Mouse (Mus musculus) forebrain, embryonic 11.5 days (tissue): ENCODE results near the gene Gm8229. TPM values are rescaled to one million over a fixed set of nuclear protein-coding genes. Genes with fewer than 3 reads are reported as not detected.
"Not testable (repeated sequence)": the region's sequence is repeated elsewhere in the genome, so short reads cannot be mapped to it uniquely, and the experiment has no call there.

Experiments
- ATAC-seq: fragments of 200-750 bp; cut with Nextera tagmentation; replicated peaks from 2 replicates; pipeline ENCODE4 v1.8.0; 2017; ENCODE audit warnings: moderate TSS enrichment; ENCODE audit not compliant: low FRiP score
- DNase-seq: peaks from one replicate; pipeline ENCODE4 v3.0.0-alpha.2; 2017; ENCODE audit warnings: low spot score
- H3K27ac ChIP-seq: fragments of 300-500 bp; sonication (generic); 2 replicates; pipeline ENCODE4 v1.5.1; 2014; ENCODE audit warnings: low read depth, low read length
- H3K27me3 ChIP-seq: fragments of 300-500 bp; sonication (generic); 2 replicates; pipeline ENCODE4 v1.6.1; 2014; ENCODE audit warnings: mild to moderate bottlenecking, low read length, mixed read lengths; ENCODE audit not compliant: control insufficient read depth, insufficient read depth
- H3K36me3 ChIP-seq: fragments of 300-500 bp; sonication (generic); 2 replicates; pipeline ENCODE4 v1.6.1; 2014; ENCODE audit warnings: mild to moderate bottlenecking, low read length, moderate library complexity, mixed read lengths; ENCODE audit not compliant: control insufficient read depth, insufficient read depth
- H3K4me1 ChIP-seq: fragments of 300-500 bp; sonication (generic); replicated peaks from 2 replicates; pipeline ENCODE4 v1.6.1; 2014; ENCODE audit warnings: low read length, mixed read lengths; ENCODE audit not compliant: control insufficient read depth, insufficient read depth
- H3K4me2 ChIP-seq: fragments of 300-500 bp; sonication (generic); 2 replicates; pipeline ENCODE4 v1.6.1; 2014; ENCODE audit warnings: low read depth, mild to moderate bottlenecking, low read length, moderate library complexity, mixed read lengths; ENCODE audit not compliant: severe bottlenecking
- H3K4me3 ChIP-seq: fragments of 300-500 bp; sonication (generic); 2 replicates; pipeline ENCODE4 v1.5.1; 2014; ENCODE audit warnings: low read depth, low read length
- H3K9ac ChIP-seq: fragments of 300-500 bp; sonication (generic); 2 replicates; pipeline ENCODE4 v1.6.1; 2014; ENCODE audit warnings: low read length
- H3K9me3 ChIP-seq: fragments of 300-500 bp; sonication (generic); 2 replicates; pipeline ENCODE4 v1.6.1; 2016; ENCODE audit warnings: low read length, mixed read lengths; ENCODE audit not compliant: control insufficient read depth
- WGBS: fragments of 180-500 bp; shearing (Covaris S2); extraction: QIAGEN DNeasy Blood & Tissue Kit; methylation state at CpG from one replicate; pipeline ENCODE4 v1.1.7; 2014; 5-methylcytosine and 5-hydroxymethylcytosine counted together
- polyA plus RNA-seq: library from polyadenylated mRNA; unstranded; fragments of >200 nt; fragmentation: Nextera tagmentation; extraction: Ambion mirVana; gene quantifications from 2 replicates; pipeline ENCODE4 v1.2.1, GENCODE M21; 2014

The Gm8229 gene
- not detected in 2 replicates for polyA plus RNA-seq

DNA sequence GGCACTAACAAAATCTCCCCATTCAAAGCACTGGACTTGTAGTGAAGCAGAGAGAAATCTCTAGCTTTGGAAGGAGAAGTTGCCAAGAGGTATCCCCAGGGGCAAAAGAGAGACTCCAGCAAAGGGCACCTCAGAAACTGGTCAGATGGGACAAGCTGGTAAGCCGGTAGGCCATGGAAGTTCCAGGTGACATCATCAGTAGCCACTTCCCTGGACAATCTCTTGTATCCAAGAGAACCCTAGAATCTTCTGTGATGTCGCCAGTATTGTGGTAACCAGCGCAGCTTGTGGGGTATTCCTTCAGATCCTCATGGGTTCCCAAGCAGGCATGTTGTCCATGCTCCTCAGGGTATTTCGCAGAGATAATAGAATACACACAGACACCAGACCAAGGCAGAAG, at the start of gene Gm8229:
Gene Gm8229 (plus strand): TSS at position 301 of the 400 bp plus-strand sequence.
- not testable (repeated sequence) for ATAC-seq, H3K4me3 ChIP-seq, H3K27me3 ChIP-seq, H3K4me1 ChIP-seq, H3K36me3 ChIP-seq, H3K4me2 ChIP-seq, H3K27ac ChIP-seq, DNase-seq, H3K9me3 ChIP-seq, H3K9ac ChIP-seq
- WGBS, result 93% methylated on average over 4 of the region's 4 CpGs

- not testable (repeated sequence) for H3K9ac ChIP-seq, H3K4me2 ChIP-seq, H3K4me3 ChIP-seq, DNase-seq, H3K36me3 ChIP-seq, ATAC-seq, H3K27ac ChIP-seq, H3K4me1 ChIP-seq, H3K27me3 ChIP-seq, H3K9me3 ChIP-seq
- no CpG with 5 or more reads among the region's 2 CpGs for WGBS
These were observed 26.7 kb upstream of the Gm8229 start, which contains the start of gene Gm5930 for GRCm38 (mm10) chr14:44338484-44338883. TSS of gene Gm5930 (minus strand) at chr14:44338584.

GRCm38 (mm10) chr14:44361416-44361815, 3.7 kb upstream of the Gm8229 start:
- not testable (repeated sequence) for DNase-seq, ATAC-seq
- WGBS, result 29% methylated on average over 1 of the region's 2 CpGs

GRCm38 (mm10) chr14:44362301-44362700, 2.9 kb upstream of the Gm8229 start:
- DNase-seq, H3K27ac ChIP-seq: not testable (repeated sequence)

More at GRCm38 (mm10) chr14:44361416-44361815, 3.7 kb upstream of the Gm8229 start:
- H3K4me1 ChIP-seq, H3K4me2 ChIP-seq, H3K27me3 ChIP-seq, H3K36me3 ChIP-seq, H3K27ac ChIP-seq, H3K9me3 ChIP-seq, H3K9ac ChIP-seq, H3K4me3 ChIP-seq: not testable (repeated sequence)

DNA sequence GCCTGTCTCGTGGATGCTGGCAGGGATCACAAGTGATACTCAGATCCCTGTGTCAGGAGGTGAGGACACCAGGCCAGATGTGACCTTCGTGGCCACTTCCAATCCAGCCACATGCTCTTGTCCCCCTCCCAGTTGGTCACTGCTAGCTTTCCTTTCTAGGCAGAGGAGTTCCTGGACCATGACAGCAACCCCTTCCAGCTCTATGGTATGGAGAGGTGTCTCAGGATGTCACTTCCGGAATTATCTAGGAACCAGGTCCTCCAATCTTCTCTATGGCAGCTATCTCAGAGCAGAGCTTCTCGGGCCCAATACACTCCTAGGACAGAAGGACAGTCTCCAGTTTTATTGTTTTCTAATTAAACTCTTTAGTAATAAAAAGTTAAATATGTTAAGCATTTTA, 19.1 kb downstream of the Gm8229 start:
- H3K4me1 ChIP-seq, H3K4me2 ChIP-seq, H3K4me3 ChIP-seq, H3K36me3 ChIP-seq, H3K9me3 ChIP-seq, H3K9ac ChIP-seq, H3K27ac ChIP-seq, H3K27me3 ChIP-seq, ATAC-seq, DNase-seq: not testable (repeated sequence)
- WGBS, result 82% methylated on average over 3 of the region's 4 CpGs

More at GRCm38 (mm10) chr14:44362301-44362700, 2.9 kb upstream of the Gm8229 start:
- not testable (repeated sequence) for H3K4me3 ChIP-seq, ATAC-seq, H3K36me3 ChIP-seq, H3K4me2 ChIP-seq, H3K27me3 ChIP-seq, H3K4me1 ChIP-seq, H3K9ac ChIP-seq, H3K9me3 ChIP-seq

DNA sequence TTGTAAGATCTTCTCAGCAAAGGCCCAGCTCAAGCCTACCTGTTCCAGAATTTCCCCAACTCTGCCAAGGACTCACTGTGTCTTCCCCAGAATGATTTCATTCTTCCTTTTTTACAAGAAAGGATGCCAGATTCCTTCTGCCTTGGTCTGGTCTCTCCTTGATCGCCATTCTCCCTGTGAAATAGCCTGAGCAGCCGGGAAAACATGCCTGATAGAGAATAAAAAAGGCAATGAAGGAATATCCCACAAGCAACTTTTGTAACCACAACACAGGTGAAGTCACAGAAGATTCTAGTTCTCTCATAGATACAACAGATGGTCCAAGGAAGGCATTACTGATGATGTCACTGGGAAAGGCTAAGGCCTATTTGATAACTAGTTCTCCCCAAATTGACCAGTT, 45.4 kb downstream of the Gm8229 start, which contains the start of gene Gm3371:
Gene Gm3371 (minus strand): TSS at position 101 of the 400 bp plus-strand sequence.
- DNase-seq, ATAC-seq, H3K9me3 ChIP-seq, H3K36me3 ChIP-seq, H3K4me3 ChIP-seq, H3K9ac ChIP-seq, H3K27me3 ChIP-seq, H3K4me1 ChIP-seq, H3K4me2 ChIP-seq, H3K27ac ChIP-seq: not testable (repeated sequence)
- no CpG with 5 or more reads among the region's 2 CpGs for WGBS

Other genes with a start within 250 kb of the Gm8229 start
- not detected in 2 replicates for gene Gm3327, start 241.5 kb upstream of the Gm8229 start, polyA plus RNA-seq
- gene Gm8212, start 167.7 kb upstream of the Gm8229 start, polyA plus RNA-seq, result not detected in 2 replicates
- gene 4930503E14Rik, start 152.1 kb upstream of the Gm8229 start, polyA plus RNA-seq, result not detected in 2 replicates
- gene Gm8220, start 79.8 kb upstream of the Gm8229 start, polyA plus RNA-seq, result not detected in 2 replicates
- gene Gm5930, start 26.8 kb upstream of the Gm8229 start, polyA plus RNA-seq, result not detected in 2 replicates
- gene Gm3371, start 45.3 kb downstream of the Gm8229 start, polyA plus RNA-seq, result not detected in 2 replicates
- not detected in 2 replicates for gene Gm8232, start 68.3 kb downstream of the Gm8229 start, polyA plus RNA-seq
- gene BC061237, start 127.1 kb downstream of the Gm8229 start, polyA plus RNA-seq, result not detected in 2 replicates
- not detected in 2 replicates for gene Gm17093, start 152.9 kb downstream of the Gm8229 start, polyA plus RNA-seq
- gene Gm8247, start 217.8 kb downstream of the Gm8229 start, polyA plus RNA-seq, result not detected in 2 replicates